Mouse (Mus musculus) heart, postnatal 10 days (tissue): Measurements from ENCODE around the gene Atat1. TPM values are rescaled to one million over a fixed set of nuclear protein-coding genes. Genes with fewer than 3 reads are reported as not detected.

Experiments used
- DNase-seq, 2 experiments: peaks; one replicate each; pipeline ENCODE4 v3.0.0; 2021
- intact Hi-C: fragments of 180-260 bp; cut with DNase I; formaldehyde crosslinking; loops from one replicate; pipeline ENCODE4 v1.15.1; 2025
- total RNA-seq, 2 experiments: library from RNA; stranded (reverse); gene quantifications; 2 replicates each; pipeline ENCODE4 v1.2.3; 2021

Atat1 gene
- total RNA-seq, 2 experiments from 2014 or later, result 12.1 to 16.3 TPM

DNA sequence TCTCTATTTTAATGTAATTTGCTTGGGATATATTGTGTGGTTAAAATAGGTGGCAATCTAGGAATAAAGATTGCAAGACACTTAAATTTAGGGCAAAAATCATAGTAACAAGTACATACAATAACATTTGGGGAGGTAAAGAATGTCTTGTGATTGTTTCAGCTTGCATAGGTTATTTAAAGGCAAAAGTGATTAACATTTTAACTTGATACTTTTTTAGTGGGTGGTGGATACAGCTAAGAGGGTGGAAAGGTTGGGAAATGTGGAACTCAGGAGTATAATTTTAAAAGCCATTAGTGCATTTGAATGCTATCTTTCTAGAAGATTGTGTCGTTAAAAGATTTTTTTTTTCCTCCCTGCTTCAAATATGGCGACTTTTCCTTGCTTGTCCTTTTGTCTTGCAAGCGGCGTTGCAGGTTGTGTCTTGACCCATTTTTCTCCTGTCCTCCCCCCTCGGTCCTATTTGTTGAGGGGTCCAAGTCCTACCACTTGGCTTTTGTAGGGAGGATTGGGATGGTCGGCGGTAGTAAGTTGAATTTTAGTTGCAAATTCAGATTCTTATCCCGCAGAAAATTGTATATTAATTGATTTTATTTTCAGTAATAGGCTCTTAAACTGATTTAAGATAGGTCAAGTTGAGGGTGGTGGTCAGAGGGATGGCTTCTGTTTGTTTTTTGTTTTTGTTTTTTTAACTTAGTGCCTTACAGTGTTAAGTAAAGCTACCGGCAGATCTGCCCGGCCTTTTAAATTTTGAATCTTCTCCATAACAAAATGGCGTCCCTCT lies 8.6 kb upstream of the Atat1 start:
- intact Hi-C loops, result no loop called here
- peak; percentile 58 to 70 for DNase-seq

DNA sequence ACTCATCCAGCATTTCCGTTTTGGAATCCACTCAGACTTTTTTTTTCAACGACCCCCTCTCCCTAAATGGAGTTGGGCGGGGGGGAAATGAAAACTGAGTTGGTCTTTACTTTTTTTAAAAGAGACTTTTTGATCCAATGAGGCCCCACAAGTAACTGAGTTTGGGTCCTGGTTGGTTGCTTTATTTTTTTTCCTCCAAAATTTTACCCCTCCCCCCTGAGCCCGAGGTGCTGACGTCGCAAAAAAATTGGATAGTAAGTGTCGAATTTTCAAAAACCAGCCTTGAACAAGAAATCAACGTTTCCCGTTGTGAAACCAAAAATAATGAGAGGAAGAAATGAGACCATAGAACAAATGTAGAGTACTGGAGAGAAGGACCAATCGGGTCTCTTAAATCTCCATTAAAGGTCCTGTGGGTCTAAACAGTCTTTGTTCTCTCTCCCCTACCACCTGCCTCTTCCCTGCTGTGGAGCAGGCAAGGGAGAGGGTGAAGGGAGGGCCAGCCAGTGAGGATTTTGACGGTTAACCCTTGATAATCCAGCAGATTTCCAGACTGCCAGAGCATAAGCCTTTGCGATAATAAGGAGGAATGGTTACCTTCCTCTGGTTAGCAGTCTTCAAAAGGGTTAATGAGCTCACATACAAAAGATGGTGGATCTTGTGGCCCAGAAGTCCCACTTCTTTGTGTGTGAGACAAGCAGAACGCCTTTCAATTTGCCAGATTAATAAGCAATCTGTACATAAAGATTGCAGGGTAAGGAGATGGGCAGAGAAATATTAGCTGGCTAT lies 7.8 kb upstream of the Atat1 start:
- peak; percentile 65 to 79 for DNase-seq
- intact Hi-C loops, result loop anchor here (2.0 kb wide), 1 partner anchor 81 kb away; no protein-coding TSS in a partner anchor

GRCm38 (mm10) chr17:35917143-35917462 lies 7.2 kb upstream of the Atat1 start:
- peak in 1 of 2 experiments; percentile 58 for DNase-seq
- intact Hi-C loops, result loop anchor here (2.0 kb wide), 1 partner anchor 80 kb away; no protein-coding TSS in a partner anchor

DNA sequence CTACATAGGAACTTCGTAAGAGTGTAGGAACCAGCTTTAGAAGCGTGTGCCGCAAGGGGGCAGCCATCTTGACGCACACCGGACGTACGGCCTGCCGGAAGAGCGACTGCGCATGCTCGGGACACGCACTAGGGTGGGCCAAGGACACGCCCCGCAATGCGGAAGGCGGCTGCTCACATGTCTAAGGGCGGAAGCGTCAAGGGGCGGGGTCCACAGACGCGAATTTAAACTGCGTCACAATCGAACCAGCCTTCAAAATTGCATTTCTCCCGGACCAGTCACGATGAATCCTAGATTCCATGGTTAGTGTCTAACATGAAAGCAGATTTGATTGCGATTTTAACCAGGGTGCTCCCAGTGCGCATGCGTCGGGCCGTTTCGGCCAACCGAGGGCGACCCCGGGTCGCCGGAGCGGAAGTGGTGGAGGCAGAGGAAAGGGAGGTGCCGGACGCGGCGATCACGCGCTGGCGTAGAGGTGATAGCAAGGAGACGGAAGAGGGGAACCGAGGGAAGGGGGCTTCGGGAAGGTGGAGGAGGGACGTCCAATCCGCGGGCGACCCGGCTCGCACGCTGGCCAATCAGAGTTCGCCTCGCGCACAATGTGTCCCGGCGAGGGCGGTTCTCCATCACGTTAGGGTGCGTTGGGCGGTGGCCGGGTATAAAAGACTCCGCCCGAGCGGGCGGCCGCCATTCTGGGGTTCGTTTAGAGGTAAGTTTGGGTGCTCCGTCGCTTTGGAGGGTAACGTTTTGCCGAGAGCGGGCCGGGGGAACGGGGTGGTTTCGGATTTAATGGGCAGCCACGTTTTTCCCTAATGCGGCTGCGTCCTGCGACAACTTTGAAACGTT lies 6.6 kb upstream of the Atat1 start, which contains the start of the genes Mrps18b and Ppp1r10:
Gene Mrps18b, minus strand, starts transcription at position 93 of the 846 bp plus-strand sequence.
Gene Ppp1r10, plus strand, starts transcription at position 138 of the 846 bp plus-strand sequence.
- intact Hi-C loops, result loop anchor here (2.0 kb wide), 1 partner anchor 80 kb away; no protein-coding TSS in a partner anchor
- DNase-seq, result peak; percentile 98 to 99

DNA sequence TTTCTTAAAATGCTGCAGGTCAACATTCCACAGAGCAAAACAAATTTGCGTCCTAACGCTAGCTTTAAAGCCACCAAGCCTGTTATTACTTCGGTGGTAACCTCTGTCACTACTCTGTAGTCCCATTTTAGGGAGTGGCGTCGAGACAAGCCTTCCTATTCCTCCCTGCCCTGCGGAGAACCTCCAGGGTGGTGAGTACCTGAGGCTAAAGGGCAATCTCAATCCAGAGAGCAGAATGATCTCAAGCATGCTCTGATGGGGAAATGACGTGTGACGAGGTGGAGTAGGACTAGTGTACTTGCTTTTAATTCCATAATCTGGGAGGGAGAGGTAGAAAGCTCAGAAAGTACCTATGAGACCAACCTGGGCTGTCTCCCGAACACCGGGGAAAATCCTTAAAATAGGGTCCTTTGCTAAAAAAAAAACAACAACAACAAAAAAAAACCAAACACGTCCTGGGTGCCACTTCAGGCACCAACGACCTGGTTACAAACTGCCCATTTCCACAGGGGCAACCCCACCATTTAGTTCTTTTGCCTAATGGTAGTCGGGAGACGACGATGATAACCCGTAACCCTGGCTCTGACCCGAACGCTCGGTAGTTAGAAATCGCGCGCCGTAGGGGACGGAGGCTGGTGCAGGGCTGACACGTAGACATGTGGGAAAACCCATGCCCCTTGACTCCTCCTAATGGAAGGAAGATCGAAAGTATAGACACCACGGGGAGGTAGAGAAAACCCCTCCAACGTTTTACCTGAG lies 5.8 kb upstream of the Atat1 start:
- intact Hi-C loops, result loop anchor here (2.0 kb wide), 1 partner anchor 79 kb away; no protein-coding TSS in a partner anchor
- no peak for DNase-seq

DNA sequence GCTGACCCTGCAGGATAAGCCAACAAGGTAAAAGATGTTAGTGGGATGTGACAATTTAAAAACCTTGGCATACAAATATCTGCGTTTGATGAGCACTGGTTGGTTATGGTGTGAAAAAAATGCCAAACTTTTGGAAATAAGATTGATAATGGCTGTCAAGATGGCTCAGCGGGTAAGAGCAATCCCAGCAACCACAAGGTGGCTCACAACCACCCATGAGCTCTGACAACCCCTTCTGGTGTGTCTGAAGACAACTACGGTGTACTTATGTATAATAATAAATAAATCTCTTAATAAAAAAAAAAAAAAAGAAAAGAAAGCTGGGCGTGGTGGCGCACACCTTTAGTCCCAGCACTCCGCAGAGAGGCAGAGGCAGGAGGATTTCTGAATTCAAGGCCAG lies 5.1 kb upstream of the Atat1 start:
- intact Hi-C loops, result no loop called here
- DNase-seq, result no peak

GRCm38 (mm10) chr17:35909186-35909918 lies 523 bp downstream of the Atat1 start:
- intact Hi-C loops, result loop anchor here (2.0 to 5.0 kb wide), 2 partner anchors 79 to 172 kb away; no protein-coding TSS in a partner anchor
- DNase-seq, result no peak

DNA sequence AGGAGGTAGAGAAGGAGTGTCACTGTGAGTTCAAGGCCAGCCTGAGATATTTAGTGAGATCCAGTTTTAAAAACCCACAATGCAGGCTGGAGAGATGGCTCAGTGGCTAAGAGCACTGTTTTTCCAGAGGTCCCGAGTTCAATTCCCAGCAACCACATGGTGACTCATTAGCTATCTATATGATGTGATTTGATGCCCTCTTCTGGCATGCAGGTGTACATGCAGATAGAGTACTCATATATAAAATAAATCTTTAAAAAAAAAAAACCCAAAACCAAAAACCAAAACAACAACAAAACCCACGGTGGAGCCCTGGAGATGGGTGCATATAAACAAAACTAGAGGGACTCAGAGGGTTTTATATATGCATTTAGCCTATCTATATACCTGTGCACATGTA lies 2.3 kb downstream of the Atat1 start:
- intact Hi-C loops, result loop anchor here (2.0 to 5.0 kb wide), 2 partner anchors 77 to 170 kb away; no protein-coding TSS in a partner anchor

DNA sequence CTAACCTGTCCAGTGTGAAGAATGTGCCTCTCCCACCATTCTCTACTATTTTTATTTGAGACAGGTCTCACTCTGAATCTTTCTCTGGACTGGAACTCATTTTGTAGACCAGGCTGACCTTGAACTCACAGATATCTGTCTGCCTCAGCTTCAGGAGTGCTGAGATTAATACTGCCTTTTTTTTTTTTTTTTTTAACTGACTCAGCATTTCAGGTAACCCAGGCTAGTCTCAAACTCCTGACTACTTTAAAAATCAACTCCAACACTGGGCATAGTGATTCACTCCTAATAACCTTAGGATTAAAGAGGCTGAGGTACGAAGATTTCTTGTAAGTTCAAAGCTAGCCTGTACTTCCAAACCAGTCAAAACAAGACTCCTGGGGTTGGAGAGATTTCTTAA lies 4.3 kb downstream of the Atat1 start:
- DNase-seq, result no peak
- intact Hi-C loops, result loop anchor here (5.0 kb wide), 1 partner anchor 168 kb away; no protein-coding TSS in a partner anchor

More for the DNA sequence above, 2.3 kb downstream of the Atat1 start:
- no peak for DNase-seq

- no peak for DNase-seq
- intact Hi-C loops, result no loop called here
Observed at GRCm38 (mm10) chr17:35903992-35904355, 5.9 kb downstream of the Atat1 start.

- intact Hi-C loops, result no loop called here
- DNase-seq, result peak; percentile 78 to 79
Observed at GRCm38 (mm10) chr17:35903343-35903991, 6.4 kb downstream of the Atat1 start.

DNA sequence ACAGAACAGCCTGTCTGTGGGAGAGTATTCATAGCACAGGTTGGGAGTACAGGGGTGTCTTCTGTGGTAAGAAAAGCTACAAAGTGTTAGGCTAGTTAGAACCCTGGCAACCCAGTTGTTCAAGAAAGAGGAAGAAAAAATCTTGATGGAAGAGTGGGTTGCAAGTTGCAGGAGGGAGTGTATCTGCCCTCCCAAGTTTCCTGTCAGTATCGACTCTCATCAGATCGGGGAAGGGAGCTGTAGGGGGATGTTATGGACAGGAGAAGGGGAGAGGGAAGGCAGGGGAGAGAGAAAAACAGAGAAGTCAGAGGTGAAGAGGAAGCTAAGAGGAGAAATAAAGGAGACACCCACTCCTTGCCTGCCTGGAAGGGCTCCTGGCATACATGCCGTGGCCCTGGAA lies 9.2 kb downstream of the Atat1 start:
- intact Hi-C loops, result no loop called here
- DNase-seq, result no peak

GRCm38 (mm10) chr17:35897644-35898573 lies 12.0 kb downstream of the Atat1 start:
- no peak for DNase-seq
- intact Hi-C loops, result loop anchor here (2.0 kb wide), 1 partner anchor 17 kb away; no protein-coding TSS in a partner anchor

- intact Hi-C loops, result loop anchor here (2.0 kb wide), 1 partner anchor 16 kb away; no protein-coding TSS in a partner anchor
- peak; percentile 94 for DNase-seq
Observed at GRCm38 (mm10) chr17:35896781-35897643, 12.9 kb downstream of the Atat1 start, which contains the start of gene 2310061I04Rik. Gene 2310061I04Rik, minus strand, starts transcription at chr17:35897431.

GRCm38 (mm10) chr17:35887725-35888124 lies 22.1 kb downstream of the Atat1 start:
- DNase-seq, result no peak
- intact Hi-C loops, result no loop called here

- no peak for DNase-seq
- intact Hi-C loops, result no loop called here
Observed at GRCm38 (mm10) chr17:35883777-35884176, 26.1 kb downstream of the Atat1 start.
